Mouse (Mus musculus): ENCODE measurements around the gene Dlat. TPM values are rescaled to one million over a fixed set of nuclear protein-coding genes. Genes with fewer than 3 reads are reported as not detected.

Gene Dlat
- polyA plus RNA-seq, 1 experiment from 2014 or later, result 45.8 TPM

GRCm38 (mm10) chr9:50603189-50603997, 56.2 kb downstream of the Dlat start, which contains the start of the genes Sdhd and Timm8b:
TSS of gene Sdhd (minus strand) at chr9:50603812.
TSS of gene Timm8b (plus strand) at chr9:50603910.
- H3K27me3 ChIP-seq, result no peaks in the 10 kb centered on the region
- peak within 1 kb of the TSS; percentile 80 for H3K4me3 ChIP-seq
- H3K9me3 ChIP-seq, result no peaks in the 10 kb centered on the region
- H3K4me2 ChIP-seq (replicated peaks), result peak within 1 kb of the TSS; percentile 83
- H3K9ac ChIP-seq (replicated peaks), result peak within 1 kb of the TSS; percentile 88
- WGBS, result 1% methylated on average over 48 of the region's 48 CpGs
- peak; percentile 98 for ATAC-seq (ENCODE audit: low FRiP score, low read depth)
- peaks cover 23% of the 10 kb centered on the region for H3K4me1 ChIP-seq
- H3K36me3 ChIP-seq, result peaks cover 46% of the 10 kb centered on the region
- peak within 1 kb of the TSS; percentile 88 for H3K27ac ChIP-seq (replicated peaks)

- Histone ChIP-seq H3K36me3 (peaks cover 46% of the 10 kb centered on the region), H3K4me3 (peak overlapping the region; percentile 80), H3K9ac (replicated peaks) (peak overlapping the region; percentile 88; the same call in 1 of the 2 replicates), H3K27ac (replicated peaks) (no peak overlapping the region), H3K4me2 (replicated peaks) (peak overlapping the region; percentile 83), H3K4me1 (peaks cover 23% of the 10 kb centered on the region), H3K27me3 (no peaks in the 10 kb centered on the region), H3K9me3 (no peaks in the 10 kb centered on the region)
- whole genome bisulfite sequencing, result 89% methylated on average over 7 of the region's 7 CpGs
- ATAC-seq (ENCODE audit: low FRiP score, low read depth), result no peak
Measured at GRCm38 (mm10) chr9:50602055-50602845, 57.3 kb downstream of the Dlat start.

- H3K4me2 ChIP-seq (replicated peaks), result no peak overlapping the region
- ATAC-seq (ENCODE audit: low FRiP score, low read depth), result no peak
- H3K27ac ChIP-seq (replicated peaks), result no peak overlapping the region
- no peak overlapping the region for H3K9ac ChIP-seq (replicated peaks)
- H3K27me3 ChIP-seq, result no peaks in the 10 kb centered on the region
- H3K4me1 ChIP-seq, result peaks cover 23% of the 10 kb centered on the region
- WGBS, result 86% methylated on average over 6 of the region's 6 CpGs
- H3K36me3 ChIP-seq, result peaks cover 47% of the 10 kb centered on the region
- no peak overlapping the region for H3K4me3 ChIP-seq
- H3K9me3 ChIP-seq, result no peaks in the 10 kb centered on the region
Measured at GRCm38 (mm10) chr9:50601536-50601935, 58.0 kb downstream of the Dlat start.

- Histone ChIP-seq H3K27ac (replicated peaks) (no peak overlapping the region), H3K4me3 (no peak overlapping the region), H3K4me1 (peaks cover under 1% of the 10 kb centered on the region), H3K36me3 (peaks cover 58% of the 10 kb centered on the region), H3K9me3 (no peaks in the 10 kb centered on the region), H3K4me2 (replicated peaks) (no peak overlapping the region), H3K9ac (replicated peaks) (no peak overlapping the region), H3K27me3 (no peaks in the 10 kb centered on the region)
- WGBS, result 97% methylated on average over 8 of the region's 8 CpGs
- no peak for ATAC-seq (ENCODE audit: low FRiP score, low read depth)
Measured at GRCm38 (mm10) chr9:50596973-50597372, 62.6 kb downstream of the Dlat start.

GRCm38 (mm10) chr9:50594794-50595417, 64.7 kb downstream of the Dlat start:
- H3K36me3 ChIP-seq, result peaks cover 50% of the 10 kb centered on the region
- no peak for ATAC-seq (ENCODE audit: low FRiP score, low read depth)
- 85% methylated on average over 12 of the region's 12 CpGs for WGBS

GRCm38 (mm10) chr9:50593544-50593943, 66.0 kb downstream of the Dlat start:
- Histone ChIP-seq H3K9ac (replicated peaks) (no peak overlapping the region), H3K27me3 (no peaks in the 10 kb centered on the region), H3K4me1 (no peaks in the 10 kb centered on the region), H3K9me3 (no peaks in the 10 kb centered on the region), H3K36me3 (peaks cover 37% of the 10 kb centered on the region), H3K4me2 (replicated peaks) (no peak overlapping the region), H3K4me3 (no peak overlapping the region), H3K27ac (replicated peaks) (no peak overlapping the region)
- 83% methylated on average over 3 of the region's 3 CpGs for WGBS
- ATAC-seq (ENCODE audit: low FRiP score, low read depth), result no peak

More at GRCm38 (mm10) chr9:50594794-50595417, 64.7 kb downstream of the Dlat start:
- H3K9me3 ChIP-seq, result no peaks in the 10 kb centered on the region
- no peak overlapping the region for H3K4me3 ChIP-seq
- H3K4me1 ChIP-seq, result no peaks in the 10 kb centered on the region
- H3K27me3 ChIP-seq, result no peaks in the 10 kb centered on the region
- H3K4me2 ChIP-seq (replicated peaks), result no peak overlapping the region
- H3K9ac ChIP-seq (replicated peaks), result no peak overlapping the region
- H3K27ac ChIP-seq (replicated peaks), result no peak overlapping the region

- Histone ChIP-seq H3K4me2 (replicated peaks) (no peak overlapping the region), H3K27ac (replicated peaks) (no peak overlapping the region), H3K27me3 (no peaks in the 10 kb centered on the region), H3K4me3 (no peak overlapping the region), H3K9me3 (no peaks in the 10 kb centered on the region), H3K4me1 (no peaks in the 10 kb centered on the region), H3K9ac (replicated peaks) (no peak overlapping the region), H3K36me3 (peaks cover 31% of the 10 kb centered on the region)
- ATAC-seq (ENCODE audit: low FRiP score, low read depth), result no peak
- 92% methylated on average over 9 of the region's 9 CpGs for WGBS
Measured at GRCm38 (mm10) chr9:50592955-50593354, 66.6 kb downstream of the Dlat start.

- Histone ChIP-seq H3K27me3 (no peaks in the 10 kb centered on the region), H3K9ac (replicated peaks) (no peak overlapping the region), H3K27ac (replicated peaks) (no peak overlapping the region), H3K4me1 (no peaks in the 10 kb centered on the region), H3K4me3 (no peak overlapping the region), H3K4me2 (replicated peaks) (no peak overlapping the region), H3K36me3 (peaks cover 12% of the 10 kb centered on the region), H3K9me3 (no peaks in the 10 kb centered on the region)
- WGBS, result 82% methylated on average over 10 of the region's 10 CpGs
- no peak for ATAC-seq (ENCODE audit: low FRiP score, low read depth)
Measured at GRCm38 (mm10) chr9:50590856-50591518, 68.6 kb downstream of the Dlat start.

GRCm38 (mm10) chr9:50586955-50587354, 72.6 kb downstream of the Dlat start:
- H3K4me3 ChIP-seq, result no peak overlapping the region

GRCm38 (mm10) chr9:50585145-50585818, 74.3 kb downstream of the Dlat start:
- Histone ChIP-seq H3K4me1 (no peaks in the 10 kb centered on the region), H3K4me3 (no peak overlapping the region), H3K9me3 (no peaks in the 10 kb centered on the region), H3K27me3 (no peaks in the 10 kb centered on the region), H3K27ac (replicated peaks) (no peak overlapping the region), H3K4me2 (replicated peaks) (no peak overlapping the region), H3K9ac (replicated peaks) (no peak overlapping the region), H3K36me3 (no peaks in the 10 kb centered on the region)
- 84% methylated on average over 6 of the region's 6 CpGs for WGBS
- no peak for ATAC-seq (ENCODE audit: low FRiP score, low read depth)

More at GRCm38 (mm10) chr9:50586955-50587354, 72.6 kb downstream of the Dlat start:
- Histone ChIP-seq H3K27ac (replicated peaks) (no peak overlapping the region), H3K4me2 (replicated peaks) (no peak overlapping the region), H3K9ac (replicated peaks) (no peak overlapping the region), H3K36me3 (no peaks in the 10 kb centered on the region), H3K9me3 (no peaks in the 10 kb centered on the region), H3K27me3 (no peaks in the 10 kb centered on the region), H3K4me1 (no peaks in the 10 kb centered on the region)
- no peak for ATAC-seq (ENCODE audit: low FRiP score, low read depth)
- 80% methylated on average over 4 of the region's 4 CpGs for WGBS

Data from midbrain, embryonic 12.5 days (tissue).